Mouse (Mus musculus) adrenal gland, adult (tissue): Measurements from ENCODE around the gene Abhd5.

ENCODE experiments used
- DNase-seq, 2 experiments: peaks; one replicate each; pipeline ENCODE4 v3.0.0; 2022 to 2023; ENCODE audit warnings: low spot score in 1 of 2; ENCODE audit not compliant: inconsistent age in 2 of 2

Gene Abhd5

DNA sequence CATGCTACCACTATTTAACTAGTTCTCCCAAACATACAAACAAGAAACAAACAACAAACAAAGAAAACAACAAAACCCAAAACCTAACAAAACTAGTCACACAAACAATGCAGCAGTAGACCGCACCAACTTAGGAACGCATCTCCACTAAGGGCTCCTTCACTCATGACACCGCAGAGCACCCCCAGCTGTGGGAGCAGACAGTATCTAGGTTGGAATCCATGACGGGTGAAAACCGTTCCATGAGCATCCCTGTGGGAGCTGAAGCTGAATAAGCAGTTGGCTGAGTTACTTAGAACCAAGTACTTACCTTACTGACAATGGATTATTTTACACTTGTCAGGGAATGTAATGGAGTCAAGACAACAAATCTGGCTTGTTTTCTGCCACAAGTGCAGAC is 5.3 kb upstream of the Abhd5 start:
- no peak for DNase-seq

GRCm38 (mm10) chr9:122347882-122348281 is 3.5 kb upstream of the Abhd5 start:
- DNase-seq: no peak

DNA sequence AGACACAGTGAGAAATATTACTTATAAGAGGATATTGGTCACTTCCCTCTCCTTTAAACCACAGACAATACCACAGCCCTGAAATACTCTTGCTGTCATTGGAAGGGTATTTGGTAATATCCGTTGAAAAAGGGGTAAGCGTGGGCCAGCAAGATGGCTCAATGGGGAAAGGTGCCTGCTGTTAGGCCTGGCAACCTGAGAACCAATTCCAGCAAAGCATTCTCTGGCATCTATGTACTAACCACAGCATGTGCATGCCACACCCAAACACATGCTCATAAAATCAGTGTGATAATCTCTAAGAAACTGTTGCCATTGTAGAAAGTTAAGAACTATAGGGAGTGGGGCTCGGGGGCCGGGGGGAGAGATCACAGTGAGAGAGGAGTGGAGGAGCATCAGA is 2.1 kb upstream of the Abhd5 start:
- no peak for DNase-seq

- peak in 1 of 2 experiments; percentile 41 for DNase-seq
These were observed 845 bp upstream of the Abhd5 start for GRCm38 (mm10) chr9:122350396-122351130.

DNA sequence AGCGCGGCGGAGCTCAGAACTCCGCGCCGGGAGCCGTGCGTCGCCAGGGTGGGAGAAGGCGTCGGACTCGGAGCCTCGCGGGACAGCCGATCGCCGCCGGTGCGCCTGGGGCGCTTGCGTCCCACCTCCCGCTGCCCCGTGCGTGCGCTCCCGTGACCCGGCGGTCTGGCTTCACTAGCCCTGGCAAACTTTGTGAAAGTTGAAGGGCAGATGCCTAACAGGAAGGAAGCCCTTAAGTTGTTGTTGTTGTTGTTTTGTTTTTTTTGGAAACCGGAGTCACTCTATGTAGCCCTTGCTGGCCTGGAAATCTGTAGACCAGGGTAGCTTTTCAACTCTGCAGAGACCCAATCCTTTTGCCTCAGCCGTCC is 601 bp downstream of the Abhd5 start:
- no peak for DNase-seq

- DNase-seq: peak in 1 of 2 experiments; percentile 50
These were observed 1.5 kb downstream of the Abhd5 start for GRCm38 (mm10) chr9:122352911-122353310.

DNA sequence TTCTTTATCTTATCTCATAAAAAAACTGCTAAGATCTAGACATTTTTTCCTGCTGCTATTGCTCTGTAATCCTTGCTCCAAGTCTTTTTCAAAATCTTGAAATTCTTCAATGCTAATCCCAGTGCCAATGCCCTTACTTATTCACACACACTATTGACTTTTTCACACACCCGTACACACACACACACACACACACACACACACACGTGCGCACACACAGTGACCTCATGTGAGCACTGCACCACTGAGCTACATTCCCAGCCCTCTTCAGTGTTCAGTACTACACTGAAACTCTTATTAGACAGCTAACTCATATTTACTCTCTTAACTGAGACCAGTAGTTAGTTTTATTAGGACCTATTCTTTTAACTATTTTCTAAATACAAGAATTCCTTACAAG is 2.8 kb downstream of the Abhd5 start:
- DNase-seq: no peak

- DNase-seq: no peak
These were observed 5.7 kb downstream of the Abhd5 start for GRCm38 (mm10) chr9:122357073-122357472.

DNA sequence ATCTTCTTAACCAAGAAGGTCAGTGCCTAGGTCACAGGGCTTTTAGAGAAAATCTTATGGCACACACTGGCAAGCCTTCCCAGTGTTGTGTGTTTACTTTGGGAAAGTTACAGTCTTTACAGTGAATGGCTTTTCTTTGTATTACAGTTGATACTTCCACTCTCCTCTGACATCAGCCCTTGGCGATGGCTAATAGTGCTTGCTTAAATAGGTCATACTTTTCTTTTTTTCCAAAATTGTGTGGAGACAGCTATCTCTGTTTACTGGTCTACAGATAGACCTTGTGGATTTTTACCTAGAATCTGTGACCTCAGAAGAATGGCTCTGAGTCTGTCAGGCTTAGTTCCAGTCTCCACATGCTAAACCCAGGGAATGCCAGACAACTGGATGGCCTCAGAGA is 6.2 kb downstream of the Abhd5 start:
- DNase-seq: peak in 1 of 2 experiments; percentile 41

DNA sequence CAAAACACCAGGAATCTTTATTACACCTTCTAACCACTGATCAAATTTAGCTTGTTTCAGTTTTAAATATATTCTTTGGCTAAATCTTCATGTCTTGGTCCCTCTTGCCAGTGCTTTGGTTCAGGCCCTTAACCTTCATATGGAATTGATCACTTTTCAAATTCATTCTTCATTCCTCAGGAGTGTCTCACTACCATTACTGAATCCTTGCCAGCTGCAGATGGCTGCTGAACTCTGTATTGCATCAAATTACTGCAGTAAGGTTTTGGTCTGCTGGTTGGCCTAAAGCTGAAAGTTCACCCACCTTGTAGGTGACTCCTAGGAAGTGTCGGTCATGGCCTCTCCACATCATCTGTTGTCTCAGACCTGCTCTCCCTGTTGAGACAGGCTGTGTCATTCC is 12.8 kb downstream of the Abhd5 start:
- DNase-seq: no peak

DNA sequence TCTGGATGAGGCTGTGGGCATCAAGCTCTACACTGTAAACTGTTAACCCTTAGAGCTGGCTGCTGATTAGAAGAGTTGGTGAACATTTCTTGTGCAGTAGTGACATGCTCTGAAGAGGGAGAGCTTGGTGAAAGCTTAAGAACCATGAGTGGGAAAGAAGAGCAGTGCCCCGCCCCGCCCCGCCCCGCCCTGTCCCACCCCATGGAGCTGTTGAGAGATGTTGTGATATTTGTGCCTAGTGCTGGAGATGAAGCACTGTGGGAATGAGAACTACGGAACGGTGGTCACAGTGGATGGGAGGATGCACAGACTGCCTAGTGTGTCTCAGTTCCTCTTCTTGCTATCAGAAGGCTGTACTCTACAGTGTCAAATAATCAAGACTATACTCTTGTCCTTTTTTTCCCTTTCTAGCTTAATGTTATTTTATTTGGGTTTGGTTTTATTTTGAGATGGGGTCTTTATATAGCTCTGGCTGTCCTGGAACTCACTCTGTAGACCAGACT is 18.9 kb downstream of the Abhd5 start:
- DNase-seq: no peak

- no peak for DNase-seq
These were observed 21.1 kb downstream of the Abhd5 start for GRCm38 (mm10) chr9:122372506-122372905.

GRCm38 (mm10) chr9:122372991-122373390 is 21.6 kb downstream of the Abhd5 start:
- no peak for DNase-seq

GRCm38 (mm10) chr9:122378986-122379385 is 27.6 kb downstream of the Abhd5 start:
- DNase-seq: no peak

DNA sequence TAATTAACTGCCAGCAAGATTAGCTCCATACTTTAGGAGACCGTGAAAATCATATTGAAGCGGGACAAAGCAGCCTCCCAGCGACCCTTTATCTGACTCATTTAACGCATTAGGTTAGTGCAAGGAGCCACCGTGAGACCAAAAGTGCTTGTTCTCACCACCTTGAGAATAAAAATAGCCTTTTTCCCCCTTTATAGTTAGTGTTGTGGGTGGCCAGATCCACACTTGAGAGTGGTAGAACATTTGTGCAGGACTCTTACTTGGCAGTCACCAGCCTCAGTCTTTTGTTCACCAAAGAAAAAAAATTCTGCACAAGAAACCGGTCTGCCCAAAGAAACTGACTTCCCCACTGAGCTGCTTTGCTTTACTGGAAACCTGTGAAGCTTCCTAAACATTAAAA is 29.6 kb downstream of the Abhd5 start:
- no peak for DNase-seq

DNA sequence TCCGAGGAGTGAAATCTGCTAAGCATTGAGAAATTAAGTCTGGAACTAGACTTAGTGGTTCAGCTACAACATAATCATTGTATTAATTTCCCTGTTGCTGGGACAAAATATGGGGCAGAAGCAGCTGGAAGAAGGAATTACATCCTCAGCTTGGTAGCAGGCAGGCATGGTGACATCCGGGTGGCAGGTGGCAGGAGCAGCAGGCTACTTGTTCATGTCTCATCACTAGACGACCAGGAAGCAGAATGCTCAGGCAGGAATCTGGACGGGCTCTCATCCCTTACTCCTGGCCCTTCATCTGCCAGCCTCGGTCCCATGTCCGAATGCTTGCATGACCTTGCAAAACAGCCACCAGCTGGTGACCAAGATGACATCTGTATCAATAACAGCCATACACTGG is 30.6 kb downstream of the Abhd5 start:
- no peak for DNase-seq

- no peak for DNase-seq
These were observed 34.6 kb downstream of the Abhd5 start for GRCm38 (mm10) chr9:122386015-122386414.

GRCm38 (mm10) chr9:122389287-122389920 is 38.0 kb downstream of the Abhd5 start:
- no peak for DNase-seq

DNA sequence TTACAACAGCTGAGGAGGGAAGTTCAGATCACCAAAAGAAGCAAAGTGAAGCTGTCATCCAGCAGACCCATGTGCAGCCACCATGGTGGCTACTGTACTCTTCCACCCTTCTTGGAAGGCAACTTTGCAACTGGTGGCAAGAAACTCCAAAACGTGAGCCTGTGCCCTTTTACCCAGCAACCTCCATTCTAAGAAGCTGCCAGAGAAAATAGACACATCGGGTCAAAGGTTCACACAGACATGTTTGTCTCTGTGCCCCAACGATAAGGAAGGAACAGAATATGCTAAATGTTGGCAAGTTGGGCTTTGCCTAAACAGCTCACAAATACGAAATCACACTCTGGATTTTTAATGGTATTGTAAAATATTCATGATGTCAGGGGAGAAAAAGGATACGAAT is 44.4 kb downstream of the Abhd5 start:
- DNase-seq: peak in 1 of 2 experiments; percentile 36

DNA sequence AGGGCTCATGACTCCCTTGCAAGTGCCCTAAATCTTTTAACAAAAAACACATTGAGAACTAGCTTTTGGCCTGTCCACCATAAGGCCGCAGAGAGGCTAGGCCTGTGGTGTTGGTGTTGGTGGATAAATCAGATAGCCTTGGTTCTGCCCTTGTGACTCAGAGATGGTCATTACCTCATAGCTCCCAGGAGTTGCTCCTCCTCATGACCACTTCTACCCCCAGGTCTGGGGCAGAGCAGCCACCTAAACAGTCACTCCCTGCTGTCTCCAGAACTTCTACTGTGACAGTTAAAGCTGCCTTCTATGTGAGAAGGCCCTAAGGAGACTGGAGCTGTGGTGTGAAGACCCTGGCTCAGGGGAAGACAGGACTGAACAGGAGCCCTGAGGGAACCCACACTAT is 45.7 kb downstream of the Abhd5 start:
- DNase-seq: peak; percentile 46 to 77

DNA sequence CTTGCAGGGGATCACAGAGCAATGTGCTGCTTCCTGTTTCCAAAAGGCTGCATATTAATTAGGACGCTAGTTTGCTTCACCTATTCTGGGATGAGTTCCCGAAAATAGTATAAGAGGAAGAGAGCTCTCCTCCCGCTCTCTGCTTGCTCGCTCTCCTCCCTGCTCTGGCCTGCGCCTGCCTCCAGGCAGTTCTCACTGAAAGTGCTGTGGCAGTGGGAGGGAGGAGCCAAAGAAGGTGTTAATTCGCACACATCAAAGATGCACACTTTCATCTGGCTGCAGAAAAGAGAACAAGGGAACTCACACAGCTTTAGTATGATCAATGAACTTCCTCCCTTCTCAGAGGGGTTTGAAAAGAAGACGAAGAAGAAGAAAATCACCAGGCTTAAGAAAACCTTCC is 47.3 kb downstream of the Abhd5 start:
- DNase-seq: no peak

DNA sequence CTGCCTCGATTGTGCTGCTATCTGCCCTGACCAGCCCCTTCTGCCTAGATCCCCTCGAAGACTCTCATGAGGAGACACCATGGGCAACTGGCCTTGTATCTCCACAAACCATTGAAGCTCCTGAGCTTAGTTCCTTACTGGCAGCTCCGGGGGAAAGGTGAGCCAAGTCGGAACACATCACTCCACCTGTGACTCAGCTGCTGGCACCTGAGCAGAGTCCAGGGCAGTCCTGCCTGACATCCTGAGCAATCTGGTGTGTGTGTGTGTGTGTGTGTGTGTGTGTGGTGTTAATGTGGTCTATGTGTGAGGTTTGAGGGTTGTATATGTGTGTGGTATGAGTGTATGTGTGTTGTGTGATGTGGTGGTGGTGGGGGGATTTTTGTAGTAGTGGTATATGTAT is 49.8 kb downstream of the Abhd5 start:
- DNase-seq: no peak
